Mouse (Mus musculus): Measurements from ENCODE around the gene Cntnap2.

The Cntnap2 gene

DNA sequence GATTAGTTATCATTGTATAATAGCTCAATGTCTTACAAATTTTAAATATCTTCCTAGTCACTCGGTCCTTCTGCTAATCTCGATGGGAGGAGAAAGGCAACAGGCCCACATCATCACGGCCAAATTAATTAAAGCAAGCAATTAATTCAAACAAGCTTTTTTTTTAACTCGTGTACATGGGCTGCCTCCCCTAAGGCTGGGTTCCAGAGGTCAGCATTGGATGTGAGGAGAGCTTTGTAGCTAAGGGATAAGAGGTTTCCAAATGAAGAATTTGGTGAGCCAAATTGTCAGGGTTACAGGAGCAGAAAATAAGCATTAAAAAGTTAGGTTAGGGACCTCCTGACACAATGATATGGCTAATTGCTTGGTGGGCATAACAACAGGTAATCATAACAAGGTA is 1886.5 kb downstream of the Cntnap2 start:
- in situ Hi-C loops (cut with MboI, MseI) = no loop called here

- in situ Hi-C loops (cut with MboI, MseI) = loop anchor here in 1 of 2 experiments (5.0 kb wide), 1 partner anchor 1639 kb away; no protein-coding TSS in a partner anchor
These were observed 1902.0 kb downstream of the Cntnap2 start for GRCm38 (mm10) chr6:46961022-46961686.

DNA sequence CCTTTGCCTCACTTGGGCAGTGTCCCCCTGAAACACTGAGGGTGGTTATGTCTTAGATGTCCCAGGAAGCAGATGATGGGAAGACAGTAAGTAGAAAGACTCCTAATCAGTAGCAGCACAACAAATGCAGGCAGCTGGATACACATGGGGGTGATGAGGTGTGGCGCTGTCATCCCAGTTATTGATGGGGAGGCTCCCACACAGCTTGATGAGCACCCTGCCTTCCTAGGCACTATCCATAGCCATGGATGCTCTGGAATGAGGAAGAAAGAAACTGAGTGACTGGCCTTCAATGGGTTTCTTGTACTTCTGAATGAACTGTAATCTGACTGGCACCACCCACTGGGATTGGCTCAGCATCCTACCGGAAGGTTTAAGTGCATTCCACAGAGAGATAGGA is 1904.1 kb downstream of the Cntnap2 start:
- in situ Hi-C loops (cut with MboI, MseI) = loop anchor here in 1 of 2 experiments (5.0 kb wide), 1 partner anchor 1641 kb away; no protein-coding TSS in a partner anchor

DNA sequence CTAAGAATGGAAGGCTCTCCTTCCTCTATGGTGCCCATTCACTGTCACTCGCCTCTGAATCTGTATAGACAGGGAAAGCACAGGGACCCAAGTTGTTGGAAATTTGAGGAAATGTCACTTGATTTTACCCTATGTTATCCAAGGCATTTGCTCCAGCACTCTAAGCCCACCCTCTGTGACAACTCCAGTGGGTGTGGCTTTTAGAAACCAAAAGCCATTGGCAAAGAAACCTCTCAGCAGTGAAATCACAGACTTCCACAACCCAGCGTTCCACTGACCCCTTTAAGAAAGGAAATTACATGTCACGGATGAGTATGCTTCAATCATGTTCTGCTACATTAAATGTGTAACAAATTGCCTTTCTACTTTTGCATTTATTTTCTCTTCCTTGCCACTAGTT is 1904.5 kb downstream of the Cntnap2 start:
- in situ Hi-C loops (cut with MboI, MseI) = loop anchor here in 1 of 2 experiments (5.0 kb wide), 1 partner anchor 1641 kb away; no protein-coding TSS in a partner anchor

- in situ Hi-C loops (cut with MboI, MseI) = no loop called here
These were observed 1913.5 kb downstream of the Cntnap2 start for GRCm38 (mm10) chr6:46972640-46973039.

DNA sequence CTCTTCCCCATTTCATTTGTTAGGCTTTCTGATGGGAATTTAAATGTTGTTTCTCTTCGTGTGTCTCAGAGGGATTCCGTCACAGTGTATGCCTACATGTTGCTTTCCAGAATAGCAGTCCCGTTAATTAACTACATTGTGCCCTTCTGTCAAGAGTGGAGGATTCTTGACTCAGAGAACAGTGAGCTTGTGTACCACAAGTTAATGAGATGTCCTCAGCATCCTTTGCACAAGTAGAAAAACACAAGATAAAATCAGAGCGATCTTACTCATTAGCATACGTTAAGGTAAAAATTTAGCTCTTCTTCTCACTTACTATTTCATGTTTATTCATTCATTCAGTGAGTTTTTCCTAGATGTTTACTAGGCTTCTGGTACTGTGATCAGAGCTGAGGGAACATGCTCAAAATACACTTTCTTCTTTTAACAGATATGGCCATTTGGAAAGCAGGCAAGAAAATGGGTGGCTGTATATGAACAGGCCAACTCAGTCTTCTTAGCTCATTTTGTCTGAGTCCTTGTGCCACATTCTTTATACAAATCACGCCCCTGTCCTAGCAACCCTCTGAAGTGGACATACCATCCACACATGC is 1936.9 kb downstream of the Cntnap2 start:
- in situ Hi-C loops (cut with MboI, MseI) = no loop called here

GRCm38 (mm10) chr6:47004430-47004829 is 1945.3 kb downstream of the Cntnap2 start:
- in situ Hi-C loops (cut with MboI, MseI) = no loop called here

DNA sequence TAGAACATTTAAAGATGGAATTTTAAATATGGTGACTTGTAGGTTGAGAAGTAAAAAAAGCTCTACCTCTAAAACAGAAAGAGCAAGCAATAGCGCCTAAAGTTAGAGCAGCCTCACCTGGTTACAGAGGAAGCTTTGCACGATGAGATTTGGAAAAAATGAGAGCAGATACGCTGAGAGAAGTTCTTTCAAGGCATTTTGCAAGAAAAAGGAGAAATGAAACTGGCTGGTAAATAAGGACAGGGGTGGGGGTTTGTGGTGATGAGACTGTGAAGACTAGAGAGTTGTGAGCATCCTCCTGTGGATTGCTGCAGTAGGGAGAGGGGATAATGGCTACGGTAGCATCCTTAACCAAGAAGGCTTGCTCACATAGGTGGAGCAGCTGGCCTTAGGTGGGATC is 1953.8 kb downstream of the Cntnap2 start:
- in situ Hi-C loops (cut with MboI, MseI) = no loop called here

DNA sequence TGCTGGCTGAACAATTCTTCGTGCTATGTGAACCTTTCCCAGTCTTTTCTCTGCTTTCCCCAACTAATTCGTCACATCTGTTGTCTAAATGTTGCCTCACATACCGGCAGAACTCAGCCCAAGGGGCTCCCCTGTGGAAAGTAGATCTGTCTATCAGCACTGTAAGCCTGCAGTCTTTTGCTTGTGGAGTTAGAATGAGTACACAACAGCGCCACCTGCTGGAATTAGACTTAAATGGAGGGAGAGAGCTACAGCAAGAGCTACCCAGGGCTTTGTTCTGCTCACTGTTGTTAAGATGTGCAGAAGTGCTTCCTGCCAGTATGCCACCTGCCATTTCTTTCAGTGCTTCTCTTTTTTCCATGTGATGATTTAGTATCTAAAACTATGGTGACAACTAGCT is 1954.4 kb downstream of the Cntnap2 start:
- in situ Hi-C loops (cut with MboI, MseI) = no loop called here

GRCm38 (mm10) chr6:47014886-47015586 is 1955.9 kb downstream of the Cntnap2 start:
- in situ Hi-C loops (cut with MboI, MseI) = no loop called here

GRCm38 (mm10) chr6:47026064-47026686 is 1967.0 kb downstream of the Cntnap2 start:
- in situ Hi-C loops (cut with MboI, MseI) = no loop called here

DNA sequence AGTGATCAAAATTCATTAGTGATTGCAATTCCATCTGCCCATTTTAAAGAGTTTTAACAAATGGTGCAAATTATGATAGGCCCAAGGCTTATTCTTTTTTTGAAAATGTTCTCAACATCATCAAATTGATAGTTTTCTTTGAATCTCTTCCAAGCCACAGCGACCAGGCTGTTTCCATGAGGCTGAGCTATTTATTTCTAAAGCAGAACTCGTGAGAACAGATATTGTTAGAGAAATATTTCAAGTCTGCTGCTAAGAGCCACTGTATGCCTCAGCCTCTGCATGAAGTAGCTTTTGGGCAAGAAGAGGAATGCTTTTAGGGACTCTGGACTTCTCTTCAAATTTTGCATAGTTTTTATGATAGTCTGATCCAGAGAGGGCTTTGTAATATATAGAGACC is 1972.2 kb downstream of the Cntnap2 start:
- in situ Hi-C loops (cut with MboI, MseI) = no loop called here

- in situ Hi-C loops (cut with MboI, MseI) = no loop called here
These were observed 1983.4 kb downstream of the Cntnap2 start for GRCm38 (mm10) chr6:47042602-47043001.

DNA sequence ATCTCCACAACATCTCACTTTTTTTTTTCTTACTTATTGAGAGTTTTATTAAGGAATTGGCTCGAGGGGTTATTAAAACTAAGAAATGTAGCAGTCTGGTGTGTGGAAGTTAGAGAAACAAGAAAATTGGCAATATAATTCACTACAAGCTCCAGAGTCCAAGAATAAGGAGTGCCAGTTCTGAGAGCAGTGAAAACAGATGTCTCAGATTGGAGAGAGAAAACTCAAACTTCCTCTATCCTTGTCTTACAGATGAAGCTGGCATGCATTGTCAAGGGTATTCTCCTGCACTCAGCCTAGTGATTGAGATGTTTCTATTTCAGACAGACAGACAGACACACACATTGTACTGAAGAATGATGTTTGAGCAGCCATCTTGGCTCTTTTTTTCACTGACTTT is 1984.4 kb downstream of the Cntnap2 start:
- in situ Hi-C loops (cut with MboI, MseI) = no loop called here

DNA sequence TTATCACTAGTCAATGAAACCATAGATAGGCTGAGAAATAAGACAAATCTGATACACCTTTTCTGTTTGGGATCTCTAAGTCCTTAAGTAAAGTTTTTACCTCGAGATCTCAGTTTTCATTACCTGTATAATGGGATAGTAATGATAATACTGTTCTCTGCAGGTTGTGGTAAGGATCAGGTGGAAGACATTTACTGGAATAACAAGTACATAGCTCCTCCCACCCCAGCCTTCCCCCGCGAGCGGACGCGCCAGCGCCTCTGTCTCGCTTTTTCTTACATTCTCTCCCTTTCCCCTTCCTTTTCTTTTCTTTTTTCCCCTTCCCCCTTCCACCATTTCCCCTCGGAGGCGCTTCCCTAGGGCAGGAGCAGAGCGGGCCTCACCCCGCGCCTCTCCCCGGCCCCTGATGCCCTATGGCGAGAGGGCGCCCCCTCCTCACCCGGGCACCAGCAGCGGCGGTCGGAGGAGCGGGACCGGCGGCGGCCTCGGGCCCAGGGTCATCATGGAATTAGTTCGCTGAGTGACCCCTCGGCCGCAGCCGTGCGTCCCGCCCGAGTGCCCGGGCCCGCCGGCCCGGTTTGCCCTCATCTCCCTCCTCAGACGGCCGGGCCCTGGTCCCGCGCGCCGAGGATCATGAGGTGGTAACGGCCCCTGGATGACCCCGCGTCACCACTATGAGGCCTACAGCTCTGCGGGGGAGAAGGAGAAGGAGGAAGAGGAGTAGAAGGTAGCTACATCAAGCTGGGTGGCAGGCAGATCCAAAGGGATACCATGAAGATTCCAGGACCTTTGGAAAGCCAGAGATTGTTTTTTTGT is 1985.4 kb downstream of the Cntnap2 start:
- in situ Hi-C loops (cut with MboI, MseI) = no loop called here

GRCm38 (mm10) chr6:47049051-47049450 is 1989.9 kb downstream of the Cntnap2 start:
- in situ Hi-C loops (cut with MboI, MseI) = no loop called here

DNA sequence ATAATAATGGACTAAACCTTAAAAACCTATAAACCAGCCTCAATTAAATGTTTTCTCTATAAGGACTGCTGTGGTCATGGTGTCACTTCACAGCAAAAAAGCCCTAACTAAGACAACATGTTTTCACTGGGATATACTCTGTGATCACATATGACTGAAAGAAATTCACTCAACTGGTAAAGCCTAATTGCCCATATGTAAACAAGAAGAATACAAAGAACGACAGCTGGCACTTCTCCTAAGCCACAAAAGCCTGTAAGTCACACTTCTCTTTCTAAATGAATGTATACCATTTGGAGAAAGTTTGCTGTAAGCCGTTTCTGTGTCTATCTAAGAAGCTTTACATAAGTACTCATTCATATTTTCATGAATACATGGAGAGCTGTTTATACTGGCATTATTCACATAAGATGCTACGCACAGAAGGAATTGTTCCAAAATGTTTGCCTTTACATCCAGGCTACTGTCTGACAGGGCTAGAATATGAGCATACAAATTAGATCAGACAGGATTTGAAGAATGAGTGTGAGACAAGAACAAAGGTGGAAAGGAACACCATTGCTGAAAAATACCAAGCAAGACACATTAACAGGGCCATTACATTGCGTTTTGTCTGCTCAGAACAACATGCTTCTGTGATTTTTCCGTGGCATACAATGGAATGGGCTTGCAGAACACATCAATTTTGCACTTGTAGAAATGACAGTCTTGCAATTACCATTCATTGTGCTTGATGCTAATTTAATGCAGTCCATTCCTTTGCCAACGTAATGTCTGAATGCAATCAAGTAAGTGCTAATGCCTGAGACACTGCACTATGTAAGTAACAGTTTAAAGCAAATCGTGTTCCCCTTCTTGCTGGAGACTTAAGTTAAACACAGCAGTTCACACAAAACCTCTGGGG is 1991.4 kb downstream of the Cntnap2 start:
- in situ Hi-C loops (cut with MboI, MseI) = no loop called here

GRCm38 (mm10) chr6:47061341-47061740 is 2002.2 kb downstream of the Cntnap2 start:
- in situ Hi-C loops (cut with MboI, MseI) = no loop called here

GRCm38 (mm10) chr6:47089998-47090397 is 2030.8 kb downstream of the Cntnap2 start:
- in situ Hi-C loops (cut with MboI, MseI) = no loop called here

- in situ Hi-C loops (cut with MboI, MseI) = no loop called here
These were observed 2045.8 kb downstream of the Cntnap2 start for GRCm38 (mm10) chr6:47104951-47105350.

Data from T-helper 17 cell (primary cell).